Mouse (Mus musculus): Measurements from ENCODE around the gene Ap3b1. TPM values are rescaled to one million over a fixed set of nuclear protein-coding genes. Genes with fewer than 3 reads are reported as not detected.

Ap3b1 gene
- polyA plus RNA-seq, 1 experiment from 2014 or later = 48.5 TPM

DNA sequence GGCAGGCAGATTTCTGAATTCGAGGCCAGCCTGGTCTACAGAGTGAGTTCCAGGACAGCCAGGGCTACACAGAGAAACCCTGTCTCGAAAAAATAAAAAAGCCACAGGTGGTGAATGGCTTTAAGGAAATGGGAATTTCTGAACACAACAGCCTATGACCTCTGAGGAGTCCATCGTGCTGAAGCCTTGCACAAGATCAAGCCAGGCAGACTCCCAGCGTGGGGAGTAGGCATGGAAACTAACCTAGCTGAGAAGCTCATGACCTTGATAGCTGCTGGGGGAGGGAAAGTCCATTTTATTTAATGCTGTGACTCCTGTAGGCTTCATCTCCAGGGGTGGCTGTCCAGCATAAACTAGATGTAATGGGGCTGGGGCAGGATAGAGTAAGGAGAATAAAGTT is 159.4 kb downstream of the Ap3b1 start:
- H3K27me3 ChIP-seq (ENCODE audit: control insufficient read depth, insufficient read depth, low read length) = no peaks in the 10 kb centered on the region
- no peak overlapping the region for H3K4me2 ChIP-seq (replicated peaks; ENCODE audit: low read depth, low read length)
- H3K4me1 ChIP-seq (ENCODE audit: control insufficient read depth, insufficient read depth, low read length) = no peaks in the 10 kb centered on the region
- H3K9me3 ChIP-seq (ENCODE audit: control insufficient read depth, low read depth, low read length) = no peaks in the 10 kb centered on the region
- no peaks in the 10 kb centered on the region for H3K36me3 ChIP-seq (ENCODE audit: control insufficient read depth, insufficient read depth, low read length)
- no peak overlapping the region for H3K27ac ChIP-seq (ENCODE audit: low read length)
- ATAC-seq (ENCODE audit: insufficient number of reproducible peaks, insufficient read depth, low FRiP score, low read depth) = no peak
- no peak overlapping the region for H3K9ac ChIP-seq (replicated peaks; ENCODE audit: low read depth, low read length)
- no peak overlapping the region for H3K4me3 ChIP-seq (ENCODE audit: low read depth, low read length)
- 88% methylated on average over 4 of the region's 4 CpGs for WGBS

DNA sequence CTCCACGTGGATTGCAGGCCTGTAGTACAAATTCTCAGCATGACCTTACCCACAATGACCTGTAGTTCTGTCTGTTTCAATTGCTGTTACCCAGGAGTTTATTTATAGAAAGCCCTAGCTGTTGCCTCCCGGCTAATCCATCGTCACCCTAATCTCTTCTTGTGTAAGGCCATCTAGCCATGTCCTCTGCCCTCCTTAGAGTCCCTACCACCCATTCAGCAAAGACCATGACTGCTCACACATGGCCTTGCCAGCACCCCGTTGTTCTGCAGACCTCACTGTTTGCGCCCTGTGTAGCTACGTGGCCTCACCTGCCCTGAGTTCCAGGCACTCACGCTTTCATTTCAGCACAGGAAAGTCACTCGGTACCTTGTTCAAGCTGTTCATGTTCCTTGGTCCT is 160.5 kb downstream of the Ap3b1 start:
- H3K36me3 ChIP-seq (ENCODE audit: control insufficient read depth, insufficient read depth, low read length) = no peaks in the 10 kb centered on the region
- H3K9ac ChIP-seq (replicated peaks; ENCODE audit: low read depth, low read length) = no peak overlapping the region
- H3K27me3 ChIP-seq (ENCODE audit: control insufficient read depth, insufficient read depth, low read length) = no peaks in the 10 kb centered on the region
- H3K4me2 ChIP-seq (replicated peaks; ENCODE audit: low read depth, low read length) = no peak overlapping the region
- ATAC-seq (ENCODE audit: insufficient number of reproducible peaks, insufficient read depth, low FRiP score, low read depth) = no peak
- H3K27ac ChIP-seq (ENCODE audit: low read length) = no peak overlapping the region
- H3K9me3 ChIP-seq (ENCODE audit: control insufficient read depth, low read depth, low read length) = no peaks in the 10 kb centered on the region
- no peaks in the 10 kb centered on the region for H3K4me1 ChIP-seq (ENCODE audit: control insufficient read depth, insufficient read depth, low read length)
- H3K4me3 ChIP-seq (ENCODE audit: low read depth, low read length) = no peak overlapping the region
- WGBS = 90% methylated on average over 8 of the region's 8 CpGs

DNA sequence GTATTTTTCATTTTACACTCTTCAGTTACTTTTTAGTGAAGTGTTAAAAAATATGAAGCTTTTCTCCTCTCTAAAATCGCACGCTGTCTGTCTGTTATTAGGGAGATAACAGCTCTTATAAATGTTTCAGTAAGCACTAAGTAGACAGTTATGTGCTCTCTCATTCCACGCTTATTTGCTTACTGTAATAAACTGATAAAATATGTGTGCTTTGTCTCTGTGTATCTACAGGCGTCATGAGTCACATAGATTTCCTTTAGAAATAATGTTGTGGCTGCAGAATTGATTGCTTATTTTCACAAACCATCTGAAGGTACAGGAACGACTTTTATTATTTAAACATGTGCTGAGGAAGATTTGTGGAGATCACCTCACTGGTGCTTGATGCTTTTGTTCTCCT is 164.5 kb downstream of the Ap3b1 start:
- 37% methylated on average over 5 of the region's 5 CpGs for WGBS
- no peaks in the 10 kb centered on the region for H3K27me3 ChIP-seq (ENCODE audit: control insufficient read depth, insufficient read depth, low read length)
- H3K4me2 ChIP-seq (replicated peaks; ENCODE audit: low read depth, low read length) = no peak overlapping the region
- ATAC-seq (ENCODE audit: insufficient number of reproducible peaks, insufficient read depth, low FRiP score, low read depth) = no peak
- H3K36me3 ChIP-seq (ENCODE audit: control insufficient read depth, insufficient read depth, low read length) = peaks cover 3% of the 10 kb centered on the region; the same call in 1 of the 2 replicates
- H3K9ac ChIP-seq (replicated peaks; ENCODE audit: low read depth, low read length) = no peak overlapping the region
- H3K27ac ChIP-seq (ENCODE audit: low read length) = no peak overlapping the region
- H3K4me1 ChIP-seq (ENCODE audit: control insufficient read depth, insufficient read depth, low read length) = no peaks in the 10 kb centered on the region
- no peak overlapping the region for H3K4me3 ChIP-seq (ENCODE audit: low read depth, low read length)
- H3K9me3 ChIP-seq (ENCODE audit: control insufficient read depth, low read depth, low read length) = no peaks in the 10 kb centered on the region

DNA sequence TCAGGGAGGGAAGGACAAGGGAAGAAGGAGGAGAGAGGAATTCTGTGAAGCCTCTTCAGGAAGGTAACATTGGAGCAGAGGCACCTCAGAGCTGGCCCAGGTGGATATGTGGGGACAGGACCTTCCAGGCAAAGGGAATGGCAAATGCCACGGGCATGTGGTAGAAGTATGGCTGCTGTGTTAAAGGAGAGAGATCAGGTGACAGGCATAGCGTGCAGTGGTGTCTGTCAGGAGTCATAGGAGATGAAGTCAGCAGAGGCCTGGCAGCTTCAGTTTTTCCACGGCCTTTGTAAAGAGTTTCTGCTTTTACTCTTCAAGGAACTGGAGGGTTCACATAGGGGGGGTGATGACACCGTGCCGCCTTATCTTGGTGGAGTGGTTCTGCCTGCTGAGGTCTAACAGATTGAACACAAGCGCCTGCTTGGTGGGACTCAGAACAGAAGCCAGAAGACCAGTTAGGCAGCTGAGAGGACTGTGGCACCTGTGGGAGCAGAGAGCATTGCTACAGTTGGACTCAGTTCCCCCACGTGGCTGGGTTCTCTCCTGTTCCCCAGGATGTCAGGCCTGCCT is 166.0 kb downstream of the Ap3b1 start:
- H3K27ac ChIP-seq (ENCODE audit: low read length) = no peak overlapping the region
- H3K4me2 ChIP-seq (replicated peaks; ENCODE audit: low read depth, low read length) = no peak overlapping the region
- no peak for ATAC-seq (ENCODE audit: insufficient number of reproducible peaks, insufficient read depth, low FRiP score, low read depth)
- H3K36me3 ChIP-seq (ENCODE audit: control insufficient read depth, insufficient read depth, low read length) = peaks cover 7% of the 10 kb centered on the region; the same call in 1 of the 2 replicates
- H3K4me3 ChIP-seq (ENCODE audit: low read depth, low read length) = no peak overlapping the region
- no peaks in the 10 kb centered on the region for H3K27me3 ChIP-seq (ENCODE audit: control insufficient read depth, insufficient read depth, low read length)
- H3K9me3 ChIP-seq (ENCODE audit: control insufficient read depth, low read depth, low read length) = no peaks in the 10 kb centered on the region
- no peak overlapping the region for H3K9ac ChIP-seq (replicated peaks; ENCODE audit: low read depth, low read length)
- 78% methylated on average over 7 of the region's 7 CpGs for WGBS
- H3K4me1 ChIP-seq (ENCODE audit: control insufficient read depth, insufficient read depth, low read length) = no peaks in the 10 kb centered on the region

DNA sequence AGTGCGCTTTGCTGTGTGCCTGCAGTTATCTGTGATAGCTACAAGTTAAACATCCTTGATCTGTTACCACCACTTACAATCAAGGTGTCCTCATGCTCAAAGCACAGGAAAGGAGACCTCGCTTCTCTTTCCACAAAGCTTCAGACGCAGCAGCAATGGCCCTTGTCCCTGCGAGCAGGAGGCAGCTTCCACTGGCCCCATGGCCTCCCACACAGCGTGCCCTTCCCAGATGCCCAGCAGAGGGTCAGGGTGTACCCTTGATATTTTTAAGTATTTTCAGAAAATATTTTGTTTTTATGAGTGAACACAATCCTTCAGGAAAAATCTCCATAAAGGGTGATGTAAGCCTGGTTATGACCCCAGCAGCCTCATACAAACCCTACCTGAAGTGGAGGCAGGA is 170.4 kb downstream of the Ap3b1 start:
- 91% methylated on average over 5 of the region's 5 CpGs for WGBS
- Histone ChIP-seq H3K4me1 (ENCODE audit: control insufficient read depth, insufficient read depth, low read length) (no peaks in the 10 kb centered on the region), H3K9ac (replicated peaks; ENCODE audit: low read depth, low read length) (no peak overlapping the region), H3K36me3 (ENCODE audit: control insufficient read depth, insufficient read depth, low read length) (peaks cover 10% of the 10 kb centered on the region), H3K4me2 (replicated peaks; ENCODE audit: low read depth, low read length) (no peak overlapping the region), H3K9me3 (ENCODE audit: control insufficient read depth, low read depth, low read length) (no peaks in the 10 kb centered on the region), H3K27me3 (ENCODE audit: control insufficient read depth, insufficient read depth, low read length) (no peaks in the 10 kb centered on the region), H3K4me3 (ENCODE audit: low read depth, low read length) (no peak overlapping the region), H3K27ac (ENCODE audit: low read length) (no peak overlapping the region)
- no peak for ATAC-seq (ENCODE audit: insufficient number of reproducible peaks, insufficient read depth, low FRiP score, low read depth)

DNA sequence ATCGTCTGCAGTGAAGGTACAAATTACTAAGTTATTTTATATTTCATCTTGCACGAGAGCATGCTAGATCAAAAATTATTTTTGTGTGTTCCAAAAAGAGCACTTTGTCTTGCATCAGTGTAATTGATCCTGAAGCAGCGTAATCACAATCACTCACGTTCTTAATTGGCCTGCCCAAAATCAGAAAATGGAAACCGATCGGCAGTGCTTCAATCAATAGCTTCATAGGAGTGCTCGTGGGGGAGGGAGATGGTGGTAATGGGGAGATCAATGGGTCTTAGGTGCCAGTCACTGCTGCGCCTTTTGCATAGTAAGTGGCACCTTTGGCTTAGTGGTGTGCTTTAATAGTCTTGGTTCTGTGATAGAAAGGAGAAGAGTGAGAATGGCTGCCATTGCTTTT is 174.8 kb downstream of the Ap3b1 start:
- WGBS = 95% methylated on average over 8 of the region's 8 CpGs
- no peak overlapping the region for H3K4me2 ChIP-seq (replicated peaks; ENCODE audit: low read depth, low read length)
- no peaks in the 10 kb centered on the region for H3K27me3 ChIP-seq (ENCODE audit: control insufficient read depth, insufficient read depth, low read length)
- no peak for ATAC-seq (ENCODE audit: insufficient number of reproducible peaks, insufficient read depth, low FRiP score, low read depth)
- H3K4me3 ChIP-seq (ENCODE audit: low read depth, low read length) = no peak overlapping the region
- H3K4me1 ChIP-seq (ENCODE audit: control insufficient read depth, insufficient read depth, low read length) = no peaks in the 10 kb centered on the region
- no peak overlapping the region for H3K27ac ChIP-seq (ENCODE audit: low read length)
- no peaks in the 10 kb centered on the region for H3K9me3 ChIP-seq (ENCODE audit: control insufficient read depth, low read depth, low read length)
- no peak overlapping the region for H3K9ac ChIP-seq (replicated peaks; ENCODE audit: low read depth, low read length)
- H3K36me3 ChIP-seq (ENCODE audit: control insufficient read depth, insufficient read depth, low read length) = peaks cover 7% of the 10 kb centered on the region

DNA sequence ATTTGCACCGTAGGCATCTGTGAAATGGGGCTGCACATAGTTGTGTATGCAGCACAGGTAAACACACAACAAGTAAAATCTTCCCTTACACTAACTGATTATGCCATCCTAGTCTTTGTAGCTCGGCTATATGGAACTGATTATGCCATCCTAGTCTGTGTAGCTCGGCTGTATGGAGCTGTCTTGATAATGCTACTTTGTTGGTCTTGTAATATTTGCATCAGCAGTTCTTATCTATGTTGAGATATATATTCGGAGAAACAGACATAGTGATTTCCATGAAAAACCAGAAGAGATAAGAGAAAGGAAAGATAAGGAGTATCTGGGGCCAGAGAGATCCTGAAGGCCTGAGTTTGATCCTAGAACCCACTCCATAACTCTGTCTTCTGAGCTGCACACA is 178.6 kb downstream of the Ap3b1 start:
- 80% methylated on average over 4 of the region's 4 CpGs for WGBS
- H3K9ac ChIP-seq (replicated peaks; ENCODE audit: low read depth, low read length) = no peak overlapping the region
- H3K36me3 ChIP-seq (ENCODE audit: control insufficient read depth, insufficient read depth, low read length) = peaks cover 3% of the 10 kb centered on the region; the same call in 1 of the 2 replicates
- no peaks in the 10 kb centered on the region for H3K9me3 ChIP-seq (ENCODE audit: control insufficient read depth, low read depth, low read length)
- H3K4me3 ChIP-seq (ENCODE audit: low read depth, low read length) = no peak overlapping the region
- no peak overlapping the region for H3K27ac ChIP-seq (ENCODE audit: low read length)
- H3K4me1 ChIP-seq (ENCODE audit: control insufficient read depth, insufficient read depth, low read length) = no peaks in the 10 kb centered on the region
- no peak for ATAC-seq (ENCODE audit: insufficient number of reproducible peaks, insufficient read depth, low FRiP score, low read depth)
- H3K27me3 ChIP-seq (ENCODE audit: control insufficient read depth, insufficient read depth, low read length) = no peaks in the 10 kb centered on the region
- no peak overlapping the region for H3K4me2 ChIP-seq (replicated peaks; ENCODE audit: low read depth, low read length)

DNA sequence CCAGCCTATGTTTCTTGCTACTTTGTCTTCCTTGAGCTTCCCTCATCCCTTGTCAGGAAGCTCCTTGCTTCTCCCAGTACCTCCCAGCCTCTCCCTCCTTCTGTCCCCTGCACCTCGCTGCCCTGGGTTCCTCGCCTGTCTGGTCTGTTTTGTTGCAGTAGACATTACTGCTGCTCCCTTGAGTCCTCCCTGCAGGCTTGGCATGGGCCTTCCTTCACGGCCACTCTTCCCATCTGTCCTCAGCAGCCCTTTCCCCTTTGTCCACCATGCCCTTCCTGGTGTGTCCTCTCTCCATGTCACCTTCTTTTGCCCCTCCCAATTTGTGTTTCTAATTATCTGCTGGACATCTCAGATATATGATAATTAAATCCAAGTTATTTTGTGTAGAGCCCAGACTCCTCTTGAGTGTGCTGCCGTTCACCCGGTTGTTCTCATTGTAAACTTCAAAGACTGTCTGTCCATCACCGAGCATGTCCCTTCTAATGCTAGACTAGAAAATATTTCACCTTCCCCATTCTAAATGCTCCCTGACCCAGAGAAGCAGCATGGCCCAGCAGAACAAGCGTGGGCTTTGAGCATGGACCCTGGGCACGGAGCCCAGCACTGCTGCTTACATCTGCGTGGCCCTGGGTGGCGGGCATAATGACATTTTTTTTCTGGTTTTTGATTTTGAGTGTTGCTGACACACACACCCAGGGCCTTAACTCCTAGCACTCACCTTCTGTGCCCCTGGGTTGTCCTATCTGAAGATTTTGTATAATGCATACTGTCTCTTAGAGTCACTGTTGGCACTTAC is 181.3 kb downstream of the Ap3b1 start:
- H3K27me3 ChIP-seq (ENCODE audit: control insufficient read depth, insufficient read depth, low read length) = no peaks in the 10 kb centered on the region
- H3K4me1 ChIP-seq (ENCODE audit: control insufficient read depth, insufficient read depth, low read length) = 0 out of 2 replicates have a peak, but pooled peaks cover 3% of the 10 kb centered on the region
- H3K27ac ChIP-seq (ENCODE audit: low read length) = no peak overlapping the region
- no peak overlapping the region for H3K4me3 ChIP-seq (ENCODE audit: low read depth, low read length)
- H3K9me3 ChIP-seq (ENCODE audit: control insufficient read depth, low read depth, low read length) = no peaks in the 10 kb centered on the region
- WGBS = 90% methylated on average over 10 of the region's 10 CpGs
- no peak for ATAC-seq (ENCODE audit: insufficient number of reproducible peaks, insufficient read depth, low FRiP score, low read depth)
- H3K4me2 ChIP-seq (replicated peaks; ENCODE audit: low read depth, low read length) = no peak overlapping the region
- no peak overlapping the region for H3K9ac ChIP-seq (replicated peaks; ENCODE audit: low read depth, low read length)
- no peaks in the 10 kb centered on the region for H3K36me3 ChIP-seq (ENCODE audit: control insufficient read depth, insufficient read depth, low read length)
